17 mouse cellular contexts compared by ENCODE assay signal in genomic region chr5:33587498-33588058, GRCm38 (mm10). TPM values are rescaled to one million over a fixed set of nuclear protein-coding genes. Genes with fewer than 3 reads are reported as not detected.
DNase-seq lines count a peak whose midpoint lies in the region; ATAC-seq lines count a peak whose summit lies in the region.
"Had no signal": no experiment of that assay in that cellular context is flagged by ENCODE, and none has a peak within 500 bp of the region (broad histone marks: within the 10 kb centered on the region; RNA-seq: fewer than 3 reads in every experiment).

No protein-coding gene starts in this region.

- H3K9me3 ChIP-seq in hindbrain, embryonic 14.5 days (ENCODE audit: control insufficient read depth, low read length), result no peaks in the 10 kb centered on the region
- no peaks in the 10 kb centered on the region for H3K9me3 ChIP-seq in hindbrain, embryonic 13.5 days
- H3K9me3 ChIP-seq in neural tube, embryonic 14.5 days (ENCODE audit: control insufficient read depth, low read length), result no peaks in the 10 kb centered on the region
- no peaks in the 10 kb centered on the region for H3K9me3 ChIP-seq in midbrain, embryonic 15.5 days
- H3K9me3 ChIP-seq: embryonic facial prominence, embryonic 12.5 days; forebrain, embryonic 15.5 days; heart, embryonic 12.5 days had no signal

- no peak overlapping the region for H3K9ac ChIP-seq in hindbrain, embryonic 14.5 days
- H3K9ac ChIP-seq in hindbrain, embryonic 13.5 days, result no peak overlapping the region
- no peak overlapping the region for H3K9ac ChIP-seq in neural tube, embryonic 14.5 days (replicated peaks; ENCODE audit: low read depth, low read length)
- no peak overlapping the region for H3K9ac ChIP-seq in midbrain, embryonic 15.5 days
- H3K9ac ChIP-seq: embryonic facial prominence, embryonic 12.5 days; forebrain, embryonic 15.5 days; heart, embryonic 12.5 days had no signal

- ATAC-seq in hindbrain, embryonic 14.5 days (ENCODE audit: low FRiP score), result peak; percentile 12; the same call in 1 of the 2 replicates
- ATAC-seq in hindbrain, embryonic 13.5 days (ENCODE audit: low FRiP score), result no peak
- ATAC-seq in neural tube, embryonic 14.5 days (ENCODE audit: low read depth), result peak; percentile 52; the same call in 1 of the 2 replicates
- ATAC-seq in midbrain, embryonic 15.5 days (replicated peaks), result no peak
- ATAC-seq: forebrain, embryonic 15.5 days had no signal

- 48% methylated on average over 18 of the region's 18 CpGs for WGBS in hindbrain, embryonic 14.5 days
- WGBS in hindbrain, embryonic 13.5 days, result 52% methylated on average over 18 of the region's 18 CpGs
- WGBS in neural tube, embryonic 14.5 days, result 36% methylated on average over 18 of the region's 18 CpGs
- WGBS in midbrain, embryonic 15.5 days, result 80% methylated on average over 18 of the region's 18 CpGs

- no peak overlapping the region for H3K4me3 ChIP-seq in hindbrain, embryonic 14.5 days (replicated peaks; ENCODE audit: low read length)
- H3K4me3 ChIP-seq in hindbrain, embryonic 13.5 days, result no peak overlapping the region
- H3K4me3 ChIP-seq in neural tube, embryonic 14.5 days (ENCODE audit: low read depth, low read length), result no peak overlapping the region
- no peak overlapping the region for H3K4me3 ChIP-seq in midbrain, embryonic 15.5 days
- H3K4me3 ChIP-seq: embryonic facial prominence, embryonic 12.5 days; forebrain, embryonic 15.5 days; heart, adult 2 months; heart, embryonic 12.5 days had no signal

- DNase-seq in hindbrain, embryonic 14.5 days (ENCODE audit: low spot score), result no peak
- DNase-seq in left cerebral cortex, postnatal 4 days, result peak; percentile 21
- no peak for DNase-seq in left cerebral cortex, adult 9 months (ENCODE audit: low spot score in 2 of 2)
- DNase-seq in mesoderm, embryonic 11.5 days (ENCODE audit: low read depth, low spot score), result peak; percentile 22
- DNase-seq in lung, postnatal 4 days, result no peak
- DNase-seq: adrenal gland, adult 8-10 months; adrenal gland, postnatal 36 days; cerebellum, adult 2 months; cerebellum, postnatal 25 days; gastrocnemius, postnatal 10 days; heart, adult 2 months had no signal

- intact Hi-C loops in left cerebral cortex, postnatal 4 days (cut with DNase I), result loop anchor here (2.0 kb wide), 1 partner anchor 195 kb away; no protein-coding TSS in a partner anchor

- H3K4me2 ChIP-seq in hindbrain, embryonic 14.5 days (replicated peaks), result no peak overlapping the region
- H3K4me2 ChIP-seq in hindbrain, embryonic 13.5 days, result no peak overlapping the region
- no peak overlapping the region for H3K4me2 ChIP-seq in neural tube, embryonic 14.5 days (ENCODE audit: low read depth, low read length)
- H3K4me2 ChIP-seq in midbrain, embryonic 15.5 days, result no peak overlapping the region
- H3K4me2 ChIP-seq: embryonic facial prominence, embryonic 12.5 days; forebrain, embryonic 15.5 days; heart, embryonic 12.5 days had no signal

- H3K27me3 ChIP-seq in hindbrain, embryonic 14.5 days (ENCODE audit: control insufficient read depth, insufficient read depth, low read length), result no peaks in the 10 kb centered on the region
- peaks cover 24% of the 10 kb centered on the region for H3K27me3 ChIP-seq in hindbrain, embryonic 13.5 days
- no peaks in the 10 kb centered on the region for H3K27me3 ChIP-seq in neural tube, embryonic 14.5 days (ENCODE audit: control insufficient read depth, insufficient read depth, low read length)
- no peaks in the 10 kb centered on the region for H3K27me3 ChIP-seq in midbrain, embryonic 15.5 days (replicated peaks)
- H3K27me3 ChIP-seq: embryonic facial prominence, embryonic 12.5 days; forebrain, embryonic 15.5 days had no signal

- H3K27ac ChIP-seq in hindbrain, embryonic 14.5 days, result no peak overlapping the region
- H3K27ac ChIP-seq in hindbrain, embryonic 13.5 days, result no peak overlapping the region
- H3K27ac ChIP-seq in neural tube, embryonic 14.5 days (ENCODE audit: low read depth, low read length), result 0 out of 2 replicates have a peak overlapping the region, but pooled peaks have one; percentile 16
- no peak overlapping the region for H3K27ac ChIP-seq in midbrain, embryonic 15.5 days
- H3K27ac ChIP-seq: embryonic facial prominence, embryonic 12.5 days; forebrain, embryonic 15.5 days; heart, adult 2 months had no signal

- 0 out of 2 replicates have a peak, but pooled peaks cover 7% of the 10 kb centered on the region for H3K4me1 ChIP-seq in hindbrain, embryonic 14.5 days (replicated peaks; ENCODE audit: control insufficient read depth, insufficient read depth, low read length)
- peaks cover 9% of the 10 kb centered on the region for H3K4me1 ChIP-seq in hindbrain, embryonic 13.5 days (replicated peaks)
- no peaks in the 10 kb centered on the region for H3K4me1 ChIP-seq in neural tube, embryonic 14.5 days (ENCODE audit: control insufficient read depth, insufficient read depth, low read length)
- no peaks in the 10 kb centered on the region for H3K4me1 ChIP-seq in midbrain, embryonic 15.5 days
- H3K4me1 ChIP-seq: embryonic facial prominence, embryonic 12.5 days; forebrain, embryonic 15.5 days; heart, embryonic 12.5 days had no signal

- no peaks in the 10 kb centered on the region for H3K36me3 ChIP-seq in hindbrain, embryonic 14.5 days (replicated peaks; ENCODE audit: control insufficient read depth, insufficient read depth)
- no peaks in the 10 kb centered on the region for H3K36me3 ChIP-seq in hindbrain, embryonic 13.5 days
- H3K36me3 ChIP-seq in neural tube, embryonic 14.5 days (ENCODE audit: control insufficient read depth, insufficient read depth, low read length), result no peaks in the 10 kb centered on the region
- no peaks in the 10 kb centered on the region for H3K36me3 ChIP-seq in midbrain, embryonic 15.5 days (replicated peaks)
- H3K36me3 ChIP-seq: embryonic facial prominence, embryonic 12.5 days; forebrain, embryonic 15.5 days; heart, embryonic 12.5 days had no signal

RNA-seq across cellular contexts. Expression of gene Fam53a, which starts 41.9 kb away (rescaled TPM):
- polyA plus RNA-seq in hindbrain, embryonic 14.5 days (2014; fragmentation: Nextera tagmentation; extraction: Ambion mirVana), result 26.8 and 30.2 TPM in 2 replicates
- 35.8 and 37.2 TPM in 2 replicates for polyA plus RNA-seq in hindbrain, embryonic 13.5 days (2015; fragmentation: Nextera tagmentation; extraction: Ambion mirVana)
- total RNA-seq in left cerebral cortex, postnatal 4 days (2021), result 10 to 100 TPM; 16.1 to 17.3 TPM
- polyA plus RNA-seq in neural tube, embryonic 14.5 days (2014; fragmentation: Nextera tagmentation; extraction: Ambion mirVana), result 26.8 and 35.0 TPM in 2 replicates
- 31.2 and 31.5 TPM in 2 replicates for polyA plus RNA-seq in midbrain, embryonic 15.5 days (2015; fragmentation: Nextera tagmentation; extraction: Ambion mirVana)

RNA-seq across cellular contexts. Expression of gene Gm9903, which starts 42.1 kb away (rescaled TPM):
- polyA plus RNA-seq in hindbrain, embryonic 14.5 days (2014; fragmentation: Nextera tagmentation; extraction: Ambion mirVana), result 0.64 and 0.77 TPM in 2 replicates
- polyA plus RNA-seq in hindbrain, embryonic 13.5 days (2015; fragmentation: Nextera tagmentation; extraction: Ambion mirVana), result 0.86 and 0.87 TPM in 2 replicates
- under 1 TPM; 0.20 to 0.86 TPM for total RNA-seq in left cerebral cortex, postnatal 4 days (2021)
- 0.60 and 0.89 TPM in 2 replicates for polyA plus RNA-seq in neural tube, embryonic 14.5 days (2014; fragmentation: Nextera tagmentation; extraction: Ambion mirVana)
- polyA plus RNA-seq in midbrain, embryonic 15.5 days (2015; fragmentation: Nextera tagmentation; extraction: Ambion mirVana), result 0.47 and 0.77 TPM in 2 replicates

Comparison
In these comparisons a context has a peak if more than half of its experiments do, and no peak if none do; other contexts are left out.
1. ATAC-seq: peak in hindbrain, embryonic 14.5 days (single experiment) and neural tube, embryonic 14.5 days (single experiment); none in hindbrain, embryonic 13.5 days (single experiment) and midbrain, embryonic 15.5 days (single experiment).
2. DNase-seq: peak in left cerebral cortex, postnatal 4 days (single experiment) and mesoderm, embryonic 11.5 days (single experiment); none in hindbrain, embryonic 14.5 days (single experiment), left cerebral cortex, adult 9 months (0 of 2) and lung, postnatal 4 days (0 of 2).